Mouse (Mus musculus): ENCODE results near the gene Sgtb. TPM values are rescaled to one million over a fixed set of nuclear protein-coding genes. Genes with fewer than 3 reads are reported as not detected.

Sgtb gene
- total RNA-seq, 4 experiments from 2014 or later, result 0.10 to 0.83 (median 0.61) TPM

DNA sequence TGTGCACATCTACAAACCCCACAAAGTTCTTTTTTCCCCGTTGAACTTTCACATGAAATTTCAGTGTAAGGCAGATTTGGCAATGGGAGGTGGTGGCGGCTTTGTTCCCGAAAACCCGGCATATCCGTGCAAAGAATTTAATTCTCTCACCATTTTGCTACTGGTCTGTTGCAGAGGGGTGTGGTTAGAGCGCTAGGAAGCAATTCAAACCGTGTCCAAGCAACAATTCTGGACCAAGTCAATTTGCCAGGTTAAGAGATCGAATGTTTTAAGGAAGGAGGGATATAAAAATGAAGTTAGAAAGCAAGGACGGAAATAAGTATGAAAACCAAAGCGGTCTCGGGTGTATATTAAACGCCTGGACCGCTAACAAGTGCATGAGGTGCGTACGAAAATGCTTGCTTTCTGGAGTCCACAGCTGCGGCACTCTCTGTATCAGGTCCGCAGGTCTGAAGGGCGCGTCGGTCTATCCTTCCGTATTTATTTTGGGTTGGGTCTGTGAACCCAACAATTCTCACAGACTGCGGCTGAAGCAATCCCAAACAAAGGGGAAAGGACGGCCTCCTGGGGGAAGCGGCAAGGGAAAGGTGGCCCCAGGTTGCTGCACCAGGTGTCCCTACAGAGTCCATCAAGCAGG is 772 bp upstream of the Sgtb start:
- no peak for DNase-seq (ENCODE audit: low spot score in 2 of 2)

DNA sequence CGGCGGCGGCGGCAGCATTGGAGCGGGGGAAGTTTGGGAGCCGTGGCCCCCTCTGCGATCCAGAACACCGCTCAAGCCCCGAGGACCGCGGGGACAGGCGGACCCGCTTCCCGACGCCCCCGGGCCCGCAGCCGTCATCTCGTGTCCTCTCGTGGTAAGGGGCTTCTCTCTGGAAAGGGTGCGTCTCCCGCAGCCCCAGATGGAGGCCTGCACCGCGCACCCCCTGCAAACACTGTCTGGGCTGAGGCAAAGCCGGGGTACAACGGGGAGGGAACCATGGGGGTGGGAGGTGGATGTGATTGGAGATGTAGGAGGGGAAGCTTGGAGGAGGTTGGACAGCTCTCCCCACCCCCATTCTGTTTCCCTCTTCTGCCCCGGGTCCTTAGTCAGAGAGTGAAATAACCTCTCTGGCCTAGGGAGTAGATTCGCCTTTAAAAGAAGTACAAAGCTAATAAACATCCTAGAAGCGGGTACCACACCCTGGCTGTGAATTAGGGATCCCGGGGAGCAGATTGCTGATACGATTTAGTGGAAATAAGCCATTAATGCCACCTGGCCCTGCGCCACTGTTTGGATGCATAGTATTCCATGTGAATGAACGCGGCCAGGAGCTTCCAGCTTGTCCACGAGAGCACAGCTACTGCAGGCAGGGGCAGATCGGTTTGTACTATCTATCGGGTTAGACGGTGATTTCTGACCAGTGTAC is 428 bp downstream of the Sgtb start:
- peak; percentile 9 to 10 for DNase-seq (ENCODE audit: low spot score in 2 of 2)

DNA sequence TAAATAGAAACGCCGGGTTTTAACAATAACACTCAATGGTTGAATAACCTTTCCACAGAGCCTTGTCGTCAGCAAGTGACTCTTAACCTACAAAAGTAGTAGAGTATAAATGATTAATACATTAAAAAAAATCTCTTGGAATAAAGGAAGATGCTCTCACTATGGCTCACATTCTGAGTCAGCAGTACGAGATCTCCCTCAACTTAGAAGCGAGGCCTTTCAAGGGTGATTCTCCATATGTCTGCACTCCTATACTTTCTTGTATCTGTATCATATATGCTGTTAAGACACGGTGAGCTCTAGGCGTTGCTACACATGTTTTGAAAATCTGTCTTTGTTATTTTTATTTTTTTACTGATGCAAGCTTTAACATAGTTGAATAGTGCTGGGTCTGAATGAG is 985 bp downstream of the Sgtb start:
- DNase-seq (ENCODE audit: low spot score in 2 of 2), result no peak

DNA sequence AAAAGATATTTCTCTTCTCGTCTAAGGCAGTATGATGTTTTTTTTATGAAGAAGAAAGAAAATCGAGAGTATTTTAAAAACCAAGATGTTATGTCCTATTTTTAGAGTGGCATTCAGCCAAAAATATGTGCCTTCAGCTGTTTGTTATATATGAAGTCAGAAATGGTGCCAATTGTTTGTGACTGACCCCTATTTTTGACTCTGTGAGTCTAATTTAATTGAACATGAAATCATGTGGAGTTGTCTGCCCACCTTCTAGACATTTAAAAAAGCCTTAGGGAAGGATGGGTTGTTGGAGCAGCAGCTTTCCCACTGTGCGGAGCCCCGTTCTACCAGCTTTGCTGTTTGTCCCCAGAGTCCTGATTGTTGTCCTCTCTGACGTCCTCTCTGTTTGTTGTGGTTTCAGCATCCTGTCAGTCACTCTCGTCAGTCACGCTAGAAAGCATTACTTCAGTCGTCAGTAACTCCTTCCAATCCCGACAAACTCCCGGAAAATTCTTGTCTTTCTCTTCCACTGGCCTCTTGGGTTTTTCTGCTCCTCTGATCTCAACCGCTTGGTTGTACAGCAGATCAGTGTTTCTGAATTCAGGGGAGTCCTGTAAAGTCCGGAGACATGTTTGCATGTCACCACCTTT is 2.8 kb downstream of the Sgtb start:
- no peak for DNase-seq (ENCODE audit: low spot score in 2 of 2)

DNA sequence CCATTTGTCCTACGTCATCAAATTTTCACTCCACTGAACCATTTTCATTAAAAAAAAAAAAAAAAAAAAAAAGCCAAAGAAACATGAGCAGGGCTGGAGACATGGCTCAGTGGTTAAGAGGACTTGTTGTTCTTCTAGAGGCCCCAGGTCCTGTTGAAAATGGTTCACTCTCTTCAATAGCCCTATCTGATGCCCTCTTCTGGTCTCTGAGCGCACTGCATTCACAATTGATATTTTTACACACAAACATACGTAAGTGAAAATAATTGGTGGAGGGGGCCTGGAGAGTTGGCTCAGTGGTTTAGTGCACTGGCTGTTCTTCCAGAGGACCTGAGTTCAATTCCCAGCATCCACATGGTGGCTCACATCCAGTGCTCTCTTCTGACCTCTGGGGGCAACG is 4.2 kb downstream of the Sgtb start:
- DNase-seq (ENCODE audit: low spot score in 2 of 2), result no peak

DNA sequence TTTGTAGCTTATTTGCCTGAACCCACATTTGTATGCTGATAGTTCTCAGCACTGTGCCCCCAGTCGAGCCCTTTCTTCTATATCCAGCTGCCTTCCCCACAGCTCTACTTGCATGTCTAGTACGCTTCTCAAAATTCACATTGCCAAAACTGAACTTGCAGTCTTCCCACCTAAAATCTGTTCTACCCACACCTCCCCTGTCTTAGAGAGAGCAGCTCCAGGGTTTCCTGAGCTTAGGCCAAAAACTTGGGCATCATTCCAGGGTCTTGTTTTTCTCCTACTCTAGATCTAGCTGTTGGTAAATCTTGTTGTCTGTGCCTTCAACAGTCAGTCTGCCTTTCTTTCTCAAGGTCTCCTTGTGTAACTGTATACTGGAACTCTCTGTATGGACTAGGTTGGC is 5.3 kb downstream of the Sgtb start:
- DNase-seq (ENCODE audit: low spot score in 2 of 2), result no peak

DNA sequence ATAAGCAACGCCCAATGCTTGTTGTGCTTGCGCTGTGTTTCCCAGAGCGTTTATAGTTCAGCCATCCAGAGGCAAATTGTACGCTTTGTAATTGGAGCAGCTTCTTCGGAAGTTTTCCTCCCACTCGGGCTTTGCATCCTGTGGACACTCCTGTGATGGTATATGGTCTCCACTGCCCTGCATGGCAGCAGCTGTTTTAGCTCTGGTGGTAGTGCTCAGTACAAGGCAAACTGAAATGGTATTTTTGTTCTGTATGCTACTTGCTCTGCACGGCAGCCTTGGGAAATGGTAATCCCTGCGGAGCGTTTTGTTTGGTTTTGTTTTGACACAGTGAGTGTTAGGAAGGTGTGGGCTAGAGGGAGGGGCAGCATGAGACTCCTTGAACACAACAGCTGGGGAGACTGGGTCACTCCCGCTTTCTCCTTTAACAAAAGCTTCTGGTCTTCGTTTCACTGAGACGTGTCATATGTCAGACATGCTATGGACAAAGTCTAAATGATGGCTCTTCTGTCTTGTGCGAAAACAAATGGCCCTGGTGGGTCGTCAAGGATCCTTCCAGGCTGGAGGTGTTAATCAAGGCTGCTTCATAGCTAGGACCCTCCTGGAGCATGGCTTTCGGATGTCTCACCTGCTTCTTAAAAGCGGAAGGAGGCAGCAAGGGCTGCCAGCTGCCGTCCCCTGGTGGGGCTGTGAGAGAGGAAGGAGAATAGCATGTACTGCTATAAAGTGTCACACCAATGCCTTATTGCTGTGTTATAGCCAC is 12.7 kb downstream of the Sgtb start:
- DNase-seq (ENCODE audit: low spot score in 2 of 2), result no peak

DNA sequence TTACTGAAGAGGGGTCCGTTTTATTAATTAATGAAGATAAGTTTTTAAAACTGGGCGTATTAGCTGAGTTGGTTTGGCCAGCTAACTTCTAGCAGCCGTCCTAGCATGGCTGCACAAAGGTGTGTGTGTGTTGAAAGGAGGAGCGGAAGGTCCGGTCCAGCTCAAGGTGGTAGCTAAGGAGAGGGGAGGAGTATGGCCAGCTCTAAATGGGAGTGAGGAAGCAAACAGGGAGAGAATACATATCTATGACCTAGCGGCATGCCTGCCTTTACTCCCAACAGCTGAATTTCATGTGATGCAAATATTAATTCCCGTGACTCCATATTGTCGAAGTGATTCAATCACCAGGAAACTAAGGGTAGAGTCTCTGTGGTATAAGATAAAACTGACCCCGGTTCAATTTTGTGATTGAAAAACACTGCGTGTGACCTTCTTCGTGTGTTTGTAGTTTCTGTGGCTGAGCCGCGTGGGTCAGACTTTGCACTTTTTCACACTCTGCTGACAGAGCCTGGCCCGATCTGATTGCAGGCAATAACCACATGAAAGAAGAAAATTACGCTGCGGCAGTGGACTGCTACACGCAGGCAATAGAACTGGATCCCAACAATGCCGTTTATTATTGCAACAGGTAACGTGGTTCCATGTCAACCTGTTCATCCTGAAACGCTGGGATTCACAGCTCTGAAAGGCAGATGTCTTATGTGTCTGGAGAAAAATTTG is 14.3 kb downstream of the Sgtb start:
- DNase-seq (ENCODE audit: low spot score in 2 of 2), result no peak

DNA sequence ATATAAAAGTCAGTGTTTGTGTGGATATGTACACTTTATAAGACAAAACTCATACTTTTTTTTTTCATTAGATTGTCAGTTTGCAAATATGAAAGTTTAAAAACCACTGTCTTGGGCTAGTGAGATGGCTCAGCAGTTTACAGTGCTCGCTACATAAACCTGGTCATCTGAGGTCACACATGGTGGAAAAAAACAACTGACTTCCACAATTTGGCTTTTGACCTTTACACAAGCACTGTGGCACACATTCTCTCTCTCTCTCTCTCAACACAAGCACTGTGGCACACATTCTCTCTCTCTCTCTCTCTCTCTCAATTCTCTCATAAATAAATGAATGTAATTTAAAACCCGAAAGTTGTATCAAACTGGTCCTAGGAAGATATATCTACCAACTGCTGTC is 23.0 kb downstream of the Sgtb start:
- no peak for DNase-seq (ENCODE audit: low spot score in 2 of 2)

DNA sequence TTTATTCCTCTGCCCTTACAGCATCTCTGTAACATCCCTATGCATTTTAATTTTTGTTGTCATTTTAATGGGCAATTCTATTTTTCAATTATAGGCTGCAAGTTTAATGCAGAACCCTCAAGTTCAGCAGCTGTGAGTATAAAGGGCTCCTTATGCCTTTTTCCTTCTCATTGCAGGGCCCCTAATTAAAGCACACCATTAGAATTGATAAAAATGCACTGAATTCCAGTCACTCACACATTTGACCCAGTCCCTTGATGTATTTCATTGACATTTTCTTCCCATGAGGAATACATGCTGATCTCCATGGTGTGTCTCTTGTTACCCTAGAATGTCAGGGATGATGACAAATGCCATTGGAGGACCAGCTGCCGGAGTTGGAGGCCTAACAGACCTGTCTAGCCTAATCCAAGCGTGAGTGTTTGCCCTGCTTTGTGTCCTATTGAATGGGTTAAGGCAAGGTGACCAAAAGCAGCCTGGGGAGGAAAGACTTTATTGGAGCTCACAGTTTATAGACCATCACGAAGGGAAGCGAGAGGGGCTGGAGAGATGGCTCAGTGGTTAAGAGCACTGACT is 25.1 kb downstream of the Sgtb start:
- no peak for DNase-seq (ENCODE audit: low spot score in 2 of 2)

DNA sequence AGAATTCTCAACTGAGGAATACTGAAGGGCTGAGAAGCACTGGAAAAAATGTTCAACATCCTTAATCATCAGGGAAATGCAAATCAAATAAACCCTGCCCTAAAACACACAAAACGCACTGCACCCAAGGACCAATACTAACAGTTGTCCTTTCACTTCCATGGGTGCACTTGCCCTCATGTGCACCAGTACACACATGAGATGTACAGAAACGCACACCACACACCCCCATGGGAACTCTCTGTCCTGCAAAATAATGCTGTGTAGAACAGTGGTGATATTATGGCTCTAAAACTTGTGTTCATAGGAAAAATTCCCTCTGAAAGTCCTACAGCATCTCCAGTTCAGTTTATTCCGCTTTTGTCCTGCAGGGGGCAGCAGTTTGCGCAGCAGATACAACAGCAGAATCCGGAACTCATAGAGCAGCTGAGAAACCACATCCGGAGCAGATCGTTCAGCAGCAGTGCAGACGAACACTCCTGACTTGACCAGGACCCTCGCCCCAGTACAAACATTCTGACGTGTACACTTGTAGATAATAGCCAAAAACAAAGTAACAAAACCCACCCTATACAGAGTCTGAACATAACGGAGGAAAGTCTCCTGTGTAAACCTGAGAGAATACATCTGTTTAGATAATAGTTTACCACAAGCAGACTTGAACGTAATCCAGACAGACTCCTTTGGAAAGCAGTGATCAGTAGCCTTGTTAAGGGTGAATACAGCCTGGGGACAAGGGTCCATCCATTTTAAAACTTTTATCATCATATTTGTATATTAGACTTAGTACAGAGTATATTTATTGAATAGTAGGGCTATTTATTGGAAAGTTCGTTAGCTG is 30.0 kb downstream of the Sgtb start:
- DNase-seq (ENCODE audit: low spot score in 2 of 2), result peak; percentile 63 to 67

DNA sequence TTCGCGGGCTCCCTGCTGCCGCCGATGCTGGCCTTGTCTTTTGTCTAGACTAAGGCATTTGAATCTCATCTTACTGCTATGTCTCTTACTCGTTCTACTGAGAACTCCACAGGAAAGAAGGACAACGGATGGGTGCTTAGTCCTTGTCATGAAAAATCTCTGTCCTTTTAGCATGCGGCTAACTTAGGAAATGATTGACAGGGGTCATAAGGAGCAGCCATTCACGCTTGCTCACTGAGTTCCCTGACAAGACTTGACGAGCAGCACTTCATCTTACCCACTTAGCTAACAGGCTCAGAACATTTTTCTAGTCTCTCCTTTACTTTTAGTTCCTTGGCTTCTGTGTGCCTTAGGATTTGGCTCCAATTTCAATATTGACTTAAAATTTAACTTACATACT is 35.3 kb downstream of the Sgtb start:
- no peak for DNase-seq (ENCODE audit: low spot score in 2 of 2)

DNA sequence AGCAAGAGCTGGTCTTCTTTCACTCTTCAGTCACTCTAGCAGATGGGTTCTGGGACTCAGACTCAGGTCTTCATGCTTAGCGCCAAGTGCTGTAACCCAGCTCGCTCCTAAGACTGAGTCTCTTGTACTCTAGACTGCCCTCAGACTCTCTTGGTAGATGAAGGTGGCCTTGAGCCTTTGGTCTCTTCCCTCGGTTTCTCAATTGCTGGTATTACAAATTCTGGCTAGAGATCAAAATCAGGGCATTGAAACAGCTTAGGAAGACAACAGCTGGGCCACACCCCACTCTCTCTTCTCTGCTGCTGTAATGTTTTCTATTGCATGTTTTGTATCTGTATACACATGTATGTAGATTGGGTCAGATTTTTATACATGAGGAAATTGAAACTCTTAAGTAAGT is 36.1 kb downstream of the Sgtb start:
- DNase-seq (ENCODE audit: low spot score in 2 of 2), result no peak

DNA sequence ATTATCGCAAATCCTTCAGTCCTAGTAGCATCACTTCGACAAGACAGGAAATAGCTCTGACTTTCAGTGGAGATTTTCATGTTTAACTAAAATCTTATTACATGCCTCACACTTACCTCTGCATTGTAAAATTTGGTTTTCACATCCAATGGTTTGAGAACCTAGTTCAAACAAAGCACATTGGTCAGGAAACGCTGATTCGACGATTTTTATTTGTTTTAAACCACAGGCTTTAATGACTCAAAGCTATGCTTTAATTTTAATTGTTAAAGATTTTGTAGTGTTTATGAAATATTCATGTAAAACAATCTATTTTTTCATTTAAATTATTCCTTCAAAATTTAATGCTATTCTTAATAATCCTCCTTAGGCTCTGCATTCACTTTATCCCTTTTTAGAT is 44.6 kb downstream of the Sgtb start:
- DNase-seq (ENCODE audit: low spot score in 2 of 2), result no peak

DNA sequence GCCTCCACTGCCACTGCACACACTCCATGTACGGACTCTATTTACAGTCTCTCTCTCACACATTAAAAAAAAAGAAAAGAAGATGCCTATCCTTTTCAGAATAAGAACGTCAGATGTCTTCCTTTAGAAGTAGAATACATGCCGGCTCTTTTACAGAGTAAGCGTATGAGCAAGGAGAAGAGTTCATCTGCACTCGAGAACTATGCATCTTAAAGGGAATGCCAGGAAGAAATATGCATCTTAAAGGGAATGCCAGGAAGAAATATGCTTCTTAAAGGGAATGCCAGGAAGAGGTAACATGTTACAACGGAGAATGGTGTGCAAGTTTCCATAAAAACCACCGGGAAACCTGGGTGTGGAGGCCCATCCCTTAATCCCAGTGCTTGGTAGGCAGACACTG is 45.6 kb downstream of the Sgtb start:
- no peak for DNase-seq (ENCODE audit: low spot score in 2 of 2)

DNA sequence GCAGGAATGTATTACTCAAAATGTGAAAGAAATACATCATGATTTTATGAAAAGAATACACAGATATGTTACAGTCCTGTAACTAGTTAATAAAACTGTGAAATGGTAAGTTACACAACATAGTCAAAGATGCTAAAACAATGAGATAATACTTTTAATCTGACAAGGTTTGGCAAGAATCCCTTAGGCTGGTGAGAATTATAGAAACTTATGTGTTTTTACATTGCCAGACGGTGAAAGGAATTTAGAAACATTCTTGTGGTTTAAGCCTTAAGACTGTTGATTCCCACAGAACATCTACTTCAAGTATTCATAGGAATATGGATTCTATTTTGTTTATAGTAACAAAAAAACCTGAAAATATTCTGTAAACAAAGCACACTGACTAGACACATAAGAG is 46.1 kb downstream of the Sgtb start:
- no peak for DNase-seq (ENCODE audit: low spot score in 2 of 2)

DNA sequence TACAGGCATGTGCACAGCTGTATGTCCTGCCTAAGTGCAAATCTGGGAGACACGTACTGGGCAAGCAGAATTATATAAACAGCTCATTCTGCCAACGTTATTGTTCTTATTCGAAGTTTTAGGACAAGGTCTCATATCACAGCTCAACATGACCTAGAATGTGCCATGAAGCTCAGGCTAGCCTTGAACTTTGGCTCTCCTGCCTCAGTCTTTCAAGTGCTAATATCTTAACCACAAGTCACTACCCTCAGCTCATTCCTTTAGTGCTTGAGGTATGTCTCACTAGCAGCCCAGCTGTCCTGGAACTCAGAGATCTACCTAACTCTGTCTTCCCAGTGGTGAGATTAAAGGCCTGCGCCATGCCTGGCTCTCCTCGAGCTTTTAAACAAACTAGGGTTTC is 62.2 kb downstream of the Sgtb start:
- no peak for DNase-seq (ENCODE audit: low spot score in 2 of 2)

DNA sequence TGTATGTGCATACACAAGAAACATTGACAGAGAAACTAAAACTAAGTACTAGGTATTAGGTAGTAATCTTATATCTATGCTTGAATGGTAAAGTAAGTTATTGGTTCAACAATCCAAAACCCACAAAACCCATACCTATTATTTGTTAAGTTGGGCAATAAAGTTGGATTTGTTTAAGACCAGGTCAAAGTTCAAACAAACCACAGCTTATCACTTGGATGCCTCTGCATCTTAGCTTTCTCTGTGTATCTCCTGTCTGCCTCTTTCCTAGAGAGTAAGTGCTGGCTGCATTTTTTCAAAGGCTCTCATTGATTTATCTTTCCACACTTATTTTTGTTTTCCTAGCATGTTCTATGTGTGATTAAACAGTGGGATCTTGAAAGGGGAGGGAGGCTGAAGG is 63.0 kb downstream of the Sgtb start:
- DNase-seq (ENCODE audit: low spot score in 2 of 2), result no peak

DNA sequence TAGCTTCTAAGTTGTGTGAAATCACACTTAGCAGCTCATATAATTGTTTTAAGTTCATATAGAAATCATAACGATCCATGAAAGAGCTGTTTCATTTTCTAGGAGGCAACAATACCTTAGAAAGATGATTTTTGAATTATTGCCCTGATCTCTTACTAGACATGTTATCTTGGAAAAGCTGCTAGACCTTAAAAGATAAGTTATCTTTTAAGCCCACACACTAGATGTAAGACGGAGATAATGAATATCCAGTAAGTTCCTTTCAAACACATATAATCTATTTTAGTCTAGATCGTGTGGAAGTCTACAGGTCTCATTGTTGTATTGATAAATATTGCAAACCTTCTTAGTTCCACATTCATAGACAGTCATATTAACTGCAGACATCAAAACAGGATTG is 67.3 kb downstream of the Sgtb start:
- no peak for DNase-seq (ENCODE audit: low spot score in 2 of 2)

Data from gastrocnemius, adult 8-10 months (tissue).